In the genomic region with DNA sequence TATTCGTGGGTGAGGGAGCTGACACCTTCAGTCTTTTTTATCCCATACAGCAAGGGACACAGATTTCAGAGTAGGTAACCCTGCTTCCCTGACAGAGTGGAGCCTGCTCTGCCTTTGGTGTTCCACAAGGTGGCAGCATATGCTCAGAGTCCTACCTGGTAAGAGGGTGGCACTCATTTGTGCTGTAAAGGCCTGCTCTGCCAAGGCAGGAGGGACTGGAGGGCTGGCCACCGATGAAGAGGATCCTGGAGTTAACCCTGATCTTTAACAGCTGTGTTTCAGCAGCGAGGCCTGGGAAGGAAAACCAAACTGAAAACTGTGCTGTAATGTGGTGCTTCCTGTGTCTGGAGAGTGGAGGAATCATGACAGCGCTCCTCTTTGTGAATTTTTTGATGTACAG, we compare ENCODE assay signal across 9 mouse cellular contexts.
A peak's percentile ranks its signal among the peaks of the same experiment; 100 is the strongest.
DNase-seq lines count a peak whose midpoint lies in the region; ATAC-seq and TF ChIP-seq lines count a peak whose summit lies in the region.
"Had no signal": no experiment of that assay in that cellular context is flagged by ENCODE, and none has a peak within 500 bp of the region (broad histone marks: within the 10 kb centered on the region; RNA-seq: fewer than 3 reads in every experiment).

No protein-coding gene starts in this region.

- H3K27me3 ChIP-seq in liver, postnatal 0 days (ENCODE audit: insufficient read depth, low read length) = 0 out of 2 replicates have a peak, but pooled peaks cover 3% of the 10 kb centered on the region
- no peaks in the 10 kb centered on the region; the same call in 1 of the 2 replicates for H3K27me3 ChIP-seq in liver, embryonic 12.5 days (replicated peaks)
- H3K27me3 ChIP-seq in kidney, postnatal 0 days (ENCODE audit: insufficient read depth, low read length) = no peaks in the 10 kb centered on the region
- no peaks in the 10 kb centered on the region for H3K27me3 ChIP-seq in stomach, embryonic 15.5 days (replicated peaks)
- H3K27me3 ChIP-seq in thymus, adult 2 months (ENCODE audit: control insufficient read depth, insufficient read depth, low read length) = no peaks in the 10 kb centered on the region
- H3K27me3 ChIP-seq: liver, embryonic 13.5 days had no signal

- peak; percentile 59 for TF ChIP-seq CTCF in liver, postnatal 0 days (IDR thresholded peaks at IDR 0.05; ENCODE audit: low read depth)
- TF ChIP-seq CTCF in kidney, postnatal 0 days (IDR thresholded peaks at IDR 0.05; ENCODE audit: low read depth) = peak; percentile 83
- TF ChIP-seq CTCF in thymus, adult 2 months (IDR thresholded peaks at IDR 0.05; ENCODE audit: borderline replicate concordance, control insufficient read depth, extremely low read depth, insufficient read depth, low read length, poor library complexity) = no peak

- H3K9me3 ChIP-seq in liver, postnatal 0 days (ENCODE audit: low read length) = no peaks in the 10 kb centered on the region
- H3K9me3 ChIP-seq in liver, embryonic 12.5 days (replicated peaks) = no peaks in the 10 kb centered on the region
- H3K9me3 ChIP-seq in kidney, postnatal 0 days (replicated peaks; ENCODE audit: low read length) = no peaks in the 10 kb centered on the region
- H3K9me3 ChIP-seq in stomach, embryonic 15.5 days = no peaks in the 10 kb centered on the region
- H3K9me3 ChIP-seq: liver, embryonic 13.5 days had no signal

- TF ChIP-seq POLR2A in thymus, adult 2 months (IDR thresholded peaks at IDR 0.05; ENCODE audit: control insufficient read depth, extremely low read depth, insufficient read depth, low read length, poor library complexity) = no peak

- WGBS in liver, postnatal 0 days (ENCODE audit: insufficient replicate concordance) = 33% methylated on average over 4 of the region's 4 CpGs
- 27% methylated on average over 4 of the region's 4 CpGs for WGBS in liver, embryonic 12.5 days (ENCODE audit: insufficient replicate concordance)
- WGBS in kidney, postnatal 0 days = 33% methylated on average over 4 of the region's 4 CpGs
- 31% methylated on average over 4 of the region's 4 CpGs for WGBS in stomach, embryonic 15.5 days
- WGBS in thymus, adult 2 months = 48% methylated on average over 4 of the region's 4 CpGs

- no peaks in the 10 kb centered on the region for H3K4me1 ChIP-seq in liver, postnatal 0 days (ENCODE audit: insufficient read depth)
- H3K4me1 ChIP-seq in liver, embryonic 12.5 days = no peaks in the 10 kb centered on the region
- no peaks in the 10 kb centered on the region for H3K4me1 ChIP-seq in kidney, postnatal 0 days (replicated peaks; ENCODE audit: insufficient read depth, low read length)
- H3K4me1 ChIP-seq in stomach, embryonic 15.5 days = peaks cover 5% of the 10 kb centered on the region
- no peaks in the 10 kb centered on the region for H3K4me1 ChIP-seq in thymus, adult 2 months (replicated peaks; ENCODE audit: control insufficient read depth, insufficient read depth, low read length)
- H3K4me1 ChIP-seq: liver, embryonic 13.5 days had no signal

- no peak overlapping the region for H3K9ac ChIP-seq in liver, postnatal 0 days (replicated peaks)
- H3K9ac ChIP-seq in liver, embryonic 12.5 days = no peak overlapping the region
- no peak overlapping the region for H3K9ac ChIP-seq in kidney, postnatal 0 days (ENCODE audit: low read depth, low read length)
- H3K9ac ChIP-seq in stomach, embryonic 15.5 days = no peak overlapping the region
- H3K9ac ChIP-seq: liver, embryonic 13.5 days had no signal

- no peak overlapping the region for H3K27ac ChIP-seq in liver, postnatal 0 days (ENCODE audit: low read depth)
- H3K27ac ChIP-seq in liver, embryonic 12.5 days = no peak overlapping the region
- H3K27ac ChIP-seq in kidney, postnatal 0 days = no peak overlapping the region
- peak overlapping the region; percentile 44; the same call in 1 of the 2 replicates for H3K27ac ChIP-seq in stomach, embryonic 15.5 days
- no peak overlapping the region for H3K27ac ChIP-seq in thymus, adult 2 months (ENCODE audit: control insufficient read depth, insufficient read depth, low read length)
- H3K27ac ChIP-seq: liver, embryonic 13.5 days had no signal

- no peak for TF ChIP-seq EP300 in liver, postnatal 0 days (IDR thresholded peaks at IDR 0.05; ENCODE audit: low read depth)

- H3K4me2 ChIP-seq in liver, postnatal 0 days (ENCODE audit: low read depth, low read length) = no peak overlapping the region
- H3K4me2 ChIP-seq in liver, embryonic 12.5 days = no peak overlapping the region
- no peak overlapping the region for H3K4me2 ChIP-seq in kidney, postnatal 0 days (ENCODE audit: low read length)
- no peak overlapping the region for H3K4me2 ChIP-seq in stomach, embryonic 15.5 days
- H3K4me2 ChIP-seq: liver, embryonic 13.5 days had no signal

- H3K36me3 ChIP-seq in liver, postnatal 0 days (replicated peaks; ENCODE audit: insufficient read depth, low read length) = no peaks in the 10 kb centered on the region
- no peaks in the 10 kb centered on the region for H3K36me3 ChIP-seq in liver, embryonic 12.5 days
- H3K36me3 ChIP-seq in kidney, postnatal 0 days (ENCODE audit: insufficient read depth, low read length) = no peaks in the 10 kb centered on the region
- no peaks in the 10 kb centered on the region for H3K36me3 ChIP-seq in stomach, embryonic 15.5 days
- H3K36me3 ChIP-seq in thymus, adult 2 months (ENCODE audit: control insufficient read depth, insufficient read depth, low read length) = no peaks in the 10 kb centered on the region
- H3K36me3 ChIP-seq: liver, embryonic 13.5 days had no signal

- no peak for ATAC-seq in liver, postnatal 0 days
- ATAC-seq in liver, embryonic 12.5 days = no peak
- 0 out of 2 replicates have a peak, but pooled peaks have one; percentile 54 for ATAC-seq in kidney, postnatal 0 days (replicated peaks; ENCODE audit: low FRiP score, low read depth)
- no peak for ATAC-seq in stomach, embryonic 15.5 days (ENCODE audit: insufficient read depth, low FRiP score, low read depth)

- no peak overlapping the region for H3K4me3 ChIP-seq in liver, postnatal 0 days (ENCODE audit: low read depth, low read length)
- H3K4me3 ChIP-seq in liver, embryonic 12.5 days = no peak overlapping the region
- H3K4me3 ChIP-seq in kidney, postnatal 0 days (replicated peaks; ENCODE audit: low read depth, low read length) = no peak overlapping the region
- no peak overlapping the region for H3K4me3 ChIP-seq in stomach, embryonic 15.5 days (replicated peaks)
- H3K4me3 ChIP-seq in thymus, adult 2 months (ENCODE audit: control insufficient read depth, insufficient read depth, low read length) = no peak overlapping the region
- H3K4me3 ChIP-seq: liver, embryonic 13.5 days had no signal

- peak; percentile 18 for DNase-seq in liver, postnatal 0 days
- peak; percentile 14 for DNase-seq in brain, embryonic 18.5 days (ENCODE audit: low read depth, low spot score)
- DNase-seq in frontal cortex, postnatal 25 days (ENCODE audit: low spot score in 2 of 2) = peak; percentile 25 to 40
- DNase-seq in kidney, postnatal 0 days (ENCODE audit: low spot score) = peak; percentile 55
- peak; percentile 66 for DNase-seq in lung, postnatal 36 days
- no peak for DNase-seq in thymus, adult 2 months
- DNase-seq: liver, embryonic 13.5 days had no signal
